Mouse (Mus musculus): ENCODE results near the gene Mpped2.

Mpped2 gene

GRCm38 (mm10) chr2:106674319-106674718 lies 18.8 kb upstream of the Mpped2 start:
- no peaks in the 10 kb centered on the region for H3K27me3 ChIP-seq (ENCODE audit: insufficient read depth, low read length)
- no peaks in the 10 kb centered on the region for H3K36me3 ChIP-seq (ENCODE audit: insufficient read depth, low read length)
- H3K4me3 ChIP-seq (replicated peaks; ENCODE audit: low read length): no peak overlapping the region
- no peaks in the 10 kb centered on the region for H3K9me3 ChIP-seq (ENCODE audit: low read length)
- peaks cover 32% of the 10 kb centered on the region for H3K4me1 ChIP-seq (replicated peaks; ENCODE audit: low read depth, low read length)
- TF ChIP-seq POU5F1 (IDR thresholded peaks at IDR 0.05; ENCODE audit: borderline replicate concordance, low read length) (no peak), CTCF (conservative IDR thresholded peaks at IDR 0.05; ENCODE audit: low read length) (no peak), NANOG (IDR thresholded peaks at IDR 0.05; ENCODE audit: borderline replicate concordance, low read length) (no peak)

GRCm38 (mm10) chr2:106677449-106677848 lies 15.6 kb upstream of the Mpped2 start:
- no peaks in the 10 kb centered on the region for H3K36me3 ChIP-seq (ENCODE audit: insufficient read depth, low read length)
- TF ChIP-seq CTCF (conservative IDR thresholded peaks at IDR 0.05; ENCODE audit: low read length) (no peak), NANOG (IDR thresholded peaks at IDR 0.05; ENCODE audit: borderline replicate concordance, low read length) (peak; percentile 79)
- no peak overlapping the region for H3K4me3 ChIP-seq (replicated peaks; ENCODE audit: low read length)
- H3K4me1 ChIP-seq (replicated peaks; ENCODE audit: low read depth, low read length): peaks cover 32% of the 10 kb centered on the region
- no peaks in the 10 kb centered on the region for H3K27me3 ChIP-seq (ENCODE audit: insufficient read depth, low read length)
- H3K9me3 ChIP-seq (ENCODE audit: low read length): no peaks in the 10 kb centered on the region

- H3K4me3 ChIP-seq (replicated peaks; ENCODE audit: low read length): no peak overlapping the region
These were observed 13.2 kb upstream of the Mpped2 start for GRCm38 (mm10) chr2:106679720-106680455.

GRCm38 (mm10) chr2:106683185-106683831 lies 9.8 kb upstream of the Mpped2 start:
- H3K4me3 ChIP-seq (replicated peaks; ENCODE audit: low read length): no peak overlapping the region
- TF ChIP-seq NANOG (IDR thresholded peaks at IDR 0.05; ENCODE audit: borderline replicate concordance, low read length) (no peak), POU5F1 (IDR thresholded peaks at IDR 0.05; ENCODE audit: borderline replicate concordance, low read length) (no peak), CTCF (conservative IDR thresholded peaks at IDR 0.05; ENCODE audit: low read length) (no peak)
- H3K27me3 ChIP-seq (ENCODE audit: insufficient read depth, low read length): no peaks in the 10 kb centered on the region
- no peaks in the 10 kb centered on the region for H3K9me3 ChIP-seq (ENCODE audit: low read length)
- H3K4me1 ChIP-seq (replicated peaks; ENCODE audit: low read depth, low read length): peaks cover 6% of the 10 kb centered on the region
- no peaks in the 10 kb centered on the region for H3K36me3 ChIP-seq (ENCODE audit: insufficient read depth, low read length)

More at GRCm38 (mm10) chr2:106679720-106680455, 13.2 kb upstream of the Mpped2 start:
- Histone ChIP-seq H3K36me3 (ENCODE audit: insufficient read depth, low read length) (no peaks in the 10 kb centered on the region), H3K27me3 (ENCODE audit: insufficient read depth, low read length) (no peaks in the 10 kb centered on the region), H3K9me3 (ENCODE audit: low read length) (no peaks in the 10 kb centered on the region), H3K4me1 (replicated peaks; ENCODE audit: low read depth, low read length) (peaks cover 27% of the 10 kb centered on the region)
- no peak for TF ChIP-seq NANOG (IDR thresholded peaks at IDR 0.05; ENCODE audit: borderline replicate concordance, low read length)
- no peak for TF ChIP-seq CTCF (conservative IDR thresholded peaks at IDR 0.05; ENCODE audit: low read length)
- no peak for TF ChIP-seq POU5F1 (IDR thresholded peaks at IDR 0.05; ENCODE audit: borderline replicate concordance, low read length)

GRCm38 (mm10) chr2:106683832-106684231 lies 9.2 kb upstream of the Mpped2 start:
- peaks cover 6% of the 10 kb centered on the region for H3K4me1 ChIP-seq (replicated peaks; ENCODE audit: low read depth, low read length)
- TF ChIP-seq POU5F1 (IDR thresholded peaks at IDR 0.05; ENCODE audit: borderline replicate concordance, low read length) (no peak), CTCF (conservative IDR thresholded peaks at IDR 0.05; ENCODE audit: low read length) (no peak), NANOG (IDR thresholded peaks at IDR 0.05; ENCODE audit: borderline replicate concordance, low read length) (no peak)

GRCm38 (mm10) chr2:106691753-106692363 lies 1.2 kb upstream of the Mpped2 start:
- Histone ChIP-seq H3K36me3 (ENCODE audit: insufficient read depth, low read length) (no peaks in the 10 kb centered on the region), H3K9me3 (ENCODE audit: low read length) (no peaks in the 10 kb centered on the region), H3K27me3 (ENCODE audit: insufficient read depth, low read length) (peaks cover 24% of the 10 kb centered on the region), H3K4me1 (replicated peaks; ENCODE audit: low read depth, low read length) (peaks cover 28% of the 10 kb centered on the region), H3K4me3 (replicated peaks; ENCODE audit: low read length) (no peak overlapping the region)
- no peak for TF ChIP-seq CTCF (conservative IDR thresholded peaks at IDR 0.05; ENCODE audit: low read length)
- TF ChIP-seq POU5F1 (IDR thresholded peaks at IDR 0.05; ENCODE audit: borderline replicate concordance, low read length): no peak
- TF ChIP-seq NANOG (IDR thresholded peaks at IDR 0.05; ENCODE audit: borderline replicate concordance, low read length): no peak

More at GRCm38 (mm10) chr2:106683832-106684231, 9.2 kb upstream of the Mpped2 start:
- Histone ChIP-seq H3K27me3 (ENCODE audit: insufficient read depth, low read length) (no peaks in the 10 kb centered on the region), H3K9me3 (ENCODE audit: low read length) (no peaks in the 10 kb centered on the region), H3K4me3 (replicated peaks; ENCODE audit: low read length) (no peak overlapping the region), H3K36me3 (ENCODE audit: insufficient read depth, low read length) (no peaks in the 10 kb centered on the region)

GRCm38 (mm10) chr2:106692405-106692782 lies 675 bp upstream of the Mpped2 start:
- peak overlapping the region; percentile 87 for H3K4me3 ChIP-seq (replicated peaks; ENCODE audit: low read length)
- TF ChIP-seq POU5F1 (IDR thresholded peaks at IDR 0.05; ENCODE audit: borderline replicate concordance, low read length) (no peak), NANOG (IDR thresholded peaks at IDR 0.05; ENCODE audit: borderline replicate concordance, low read length) (no peak), CTCF (conservative IDR thresholded peaks at IDR 0.05; ENCODE audit: low read length) (no peak)
- no peaks in the 10 kb centered on the region for H3K9me3 ChIP-seq (ENCODE audit: low read length)
- H3K4me1 ChIP-seq (replicated peaks; ENCODE audit: low read depth, low read length): peaks cover 28% of the 10 kb centered on the region
- no peaks in the 10 kb centered on the region for H3K36me3 ChIP-seq (ENCODE audit: insufficient read depth, low read length)
- peaks cover 26% of the 10 kb centered on the region for H3K27me3 ChIP-seq (ENCODE audit: insufficient read depth, low read length)
